Mouse (Mus musculus): ENCODE measurements around the gene Uri1.

GRCm38 (mm10) chr7:38031183-38031582 is 7.8 kb upstream of the Uri1 start:
- TF ChIP-seq POLR2A (IDR thresholded peaks at IDR 0.05; ENCODE audit: insufficient read depth, low read length) (no peak), CTCF (IDR thresholded peaks at IDR 0.05; ENCODE audit: low read depth, low read length) (no peak), EP300 (IDR thresholded peaks at IDR 0.05; ENCODE audit: insufficient read depth, low read depth, low read length) (no peak)
